Mouse (Mus musculus) adrenal gland, adult (tissue): ENCODE measurements around the gene Il17re.

Source experiments
- DNase-seq, 2 experiments: peaks; one replicate each; pipeline ENCODE4 v3.0.0; 2022 to 2023; ENCODE audit warnings: low spot score in 1 of 2; ENCODE audit not compliant: inconsistent age in 2 of 2

The Il17re gene

GRCm38 (mm10) chr6:113457952-113458534 is at the start of gene Il17re:
Il17re (plus strand) TSS chr6:113458484.
- DNase-seq: no peak

DNA sequence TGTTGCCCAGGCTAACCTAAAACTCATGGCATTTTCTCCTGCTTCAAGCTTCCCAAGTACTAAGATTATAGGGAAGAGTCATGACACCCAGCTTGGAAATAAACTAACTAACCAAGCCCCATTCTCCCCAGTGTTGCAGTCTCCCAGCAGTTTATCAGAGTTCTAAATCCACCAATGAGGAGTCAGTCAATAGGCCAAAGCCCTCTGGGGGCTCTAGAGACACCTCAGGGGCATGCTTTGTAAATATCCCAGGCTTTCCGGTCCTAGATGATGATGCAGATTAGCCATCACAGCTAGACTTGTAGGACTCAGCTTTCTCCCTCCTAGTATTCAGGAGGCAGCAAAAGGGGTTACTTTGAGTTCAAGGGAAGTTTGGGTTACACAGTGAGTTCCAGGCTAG is 48.3 kb upstream of the Il17re start:
- DNase-seq: no peak

- DNase-seq: no peak
Measured at GRCm38 (mm10) chr6:113416416-113416815, 41.9 kb upstream of the Il17re start.

- DNase-seq: no peak
Measured at GRCm38 (mm10) chr6:113418441-113419198, 39.7 kb upstream of the Il17re start.

DNA sequence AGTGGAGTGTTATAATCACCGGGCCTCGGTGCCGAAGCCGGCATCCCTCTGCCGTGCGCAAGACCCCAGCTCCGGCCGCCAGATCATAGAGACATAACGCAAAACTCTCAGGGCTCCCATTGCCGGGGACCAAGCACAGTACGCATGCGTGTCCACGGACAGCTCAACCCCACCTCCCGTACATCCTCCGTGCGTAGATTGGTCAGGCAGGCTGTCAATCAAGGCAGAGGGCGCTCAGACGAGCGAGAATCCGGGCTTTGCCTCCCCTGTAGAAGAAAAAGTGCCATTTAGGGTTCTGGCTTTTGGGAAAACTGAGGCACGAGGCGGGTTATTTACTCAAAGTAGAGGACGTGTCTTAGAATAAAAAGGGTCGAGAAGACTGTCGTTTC is 39.1 kb upstream of the Il17re start, which contains the start of gene Rpusd3:
Gene Rpusd3 (minus strand): TSS at position 142 of the 389 bp plus-strand sequence.
- DNase-seq: peak; percentile 98 to 99

GRCm38 (mm10) chr6:113423000-113423399 is 35.3 kb upstream of the Il17re start:
- no peak for DNase-seq

DNA sequence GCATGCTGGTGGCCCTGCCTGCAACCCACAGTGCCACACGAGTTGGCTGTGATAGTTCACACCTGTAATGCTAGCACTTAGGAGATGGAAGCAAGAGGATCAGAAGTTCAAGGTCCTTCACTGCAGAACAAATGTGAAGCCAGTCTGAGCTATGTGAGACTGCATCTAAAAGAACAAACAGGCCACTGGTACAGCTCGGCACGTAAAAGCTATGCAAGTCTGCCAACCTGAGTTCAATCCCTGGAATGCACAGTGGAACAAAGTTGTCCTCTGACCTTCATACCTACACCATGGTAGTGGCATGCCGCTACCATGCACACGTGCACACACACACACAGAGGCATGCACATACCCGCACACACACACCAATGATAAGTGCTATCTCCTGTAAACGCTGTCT is 34.1 kb upstream of the Il17re start:
- peak in 1 of 2 experiments; percentile 59 for DNase-seq

DNA sequence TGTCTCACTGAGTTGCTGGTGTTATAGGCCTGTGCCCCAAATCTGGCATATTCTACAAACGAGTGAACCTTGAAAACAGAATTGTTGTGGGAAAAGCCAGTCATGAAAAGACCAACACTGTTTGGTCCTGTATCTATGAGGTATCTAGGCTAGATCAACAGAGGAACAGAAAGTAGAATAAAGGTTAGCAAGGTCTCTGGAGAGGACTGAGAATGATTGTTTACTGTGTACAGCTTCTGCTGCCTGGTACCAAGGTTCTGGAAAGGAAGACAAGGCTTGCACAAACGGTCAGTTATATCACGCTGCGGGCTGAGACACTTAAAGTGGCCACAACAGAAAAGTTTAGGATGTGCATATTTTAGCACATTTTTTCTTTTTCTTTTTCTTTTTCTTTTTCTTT is 31.6 kb upstream of the Il17re start:
- DNase-seq: no peak

DNA sequence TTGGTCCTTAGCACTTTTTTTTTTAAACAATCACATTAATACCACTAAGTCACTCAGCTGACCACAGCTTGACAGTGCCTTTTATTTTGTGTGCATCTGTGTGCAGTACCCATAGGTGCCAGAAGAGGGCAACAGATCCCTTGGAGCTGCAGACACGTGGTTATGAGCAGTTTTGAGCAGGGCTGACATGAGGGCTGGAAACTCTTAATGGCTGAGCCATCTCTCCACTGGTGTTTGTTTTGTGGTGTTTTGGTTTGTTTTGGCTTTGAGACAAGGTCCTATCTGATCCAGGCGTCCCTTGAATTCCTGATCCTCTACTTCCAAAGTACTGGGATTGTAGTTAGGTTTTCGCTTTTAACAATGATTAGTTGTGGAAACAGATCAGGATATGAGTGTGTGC is 30.9 kb upstream of the Il17re start:
- DNase-seq: peak in 1 of 2 experiments; percentile 58

- no peak for DNase-seq
Measured at GRCm38 (mm10) chr6:113428006-113428405, 30.3 kb upstream of the Il17re start.

- no peak for DNase-seq
Measured at GRCm38 (mm10) chr6:113429965-113430364, 28.3 kb upstream of the Il17re start.

DNA sequence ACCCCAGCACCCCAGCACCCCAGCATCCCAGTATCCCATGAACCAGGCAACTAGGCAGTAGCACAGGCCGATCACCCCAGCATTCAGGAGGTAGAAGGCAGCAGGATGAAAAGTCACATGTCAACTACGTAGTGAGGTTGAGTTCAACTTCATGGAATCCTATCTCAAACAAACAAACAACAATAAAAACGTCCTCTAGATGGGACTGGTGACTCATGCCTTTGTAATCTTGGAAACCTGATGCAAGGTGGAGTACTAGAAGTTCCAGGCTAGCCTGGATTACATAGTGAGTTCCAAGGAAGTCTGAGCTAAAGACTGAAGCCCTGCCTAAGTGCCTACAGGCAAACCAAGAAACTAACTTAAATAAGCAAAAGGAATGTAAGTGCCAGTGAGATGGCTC is 27.4 kb upstream of the Il17re start:
- DNase-seq: no peak

GRCm38 (mm10) chr6:113431801-113432200 is 26.5 kb upstream of the Il17re start:
- DNase-seq: no peak

DNA sequence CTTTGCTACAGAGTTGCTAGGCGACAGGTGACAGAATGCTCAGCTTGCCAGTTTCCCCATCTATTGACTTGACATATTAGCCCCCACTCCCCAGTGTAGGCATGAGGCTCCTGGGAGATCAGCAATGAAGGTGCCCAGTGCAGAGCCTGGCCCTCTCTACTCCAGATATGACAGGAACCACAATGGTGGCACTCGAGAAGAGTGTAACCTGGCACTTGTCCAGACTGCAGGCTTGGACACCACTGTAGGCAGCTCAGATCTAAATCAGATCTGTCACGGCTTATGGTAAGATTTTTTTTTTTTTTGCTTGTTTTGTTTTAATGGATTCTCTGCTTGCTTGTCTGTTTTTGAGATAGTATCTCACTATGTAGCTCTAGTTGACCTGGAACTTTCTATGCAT is 24.6 kb upstream of the Il17re start:
- DNase-seq: no peak

DNA sequence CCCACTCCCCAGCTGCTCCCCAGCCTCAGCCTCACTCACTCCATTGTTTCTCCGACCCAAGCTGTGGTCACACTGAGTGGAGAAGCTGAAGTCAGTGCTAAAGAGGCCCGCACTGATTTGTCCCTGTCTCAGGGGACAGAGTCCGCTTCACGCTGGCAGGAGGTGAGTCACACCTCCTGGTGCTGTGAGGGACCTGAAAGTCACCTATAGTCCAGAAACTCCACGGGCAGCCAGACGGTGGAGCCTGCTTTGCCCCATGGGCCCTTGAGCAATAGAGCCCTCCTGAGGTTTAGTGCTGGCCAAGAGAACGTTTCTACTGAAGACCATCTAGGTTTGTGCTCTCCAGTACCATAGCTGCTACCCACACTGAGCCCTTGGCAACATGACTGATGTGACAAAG is 23.6 kb upstream of the Il17re start:
- DNase-seq: peak in 1 of 2 experiments; percentile 54

DNA sequence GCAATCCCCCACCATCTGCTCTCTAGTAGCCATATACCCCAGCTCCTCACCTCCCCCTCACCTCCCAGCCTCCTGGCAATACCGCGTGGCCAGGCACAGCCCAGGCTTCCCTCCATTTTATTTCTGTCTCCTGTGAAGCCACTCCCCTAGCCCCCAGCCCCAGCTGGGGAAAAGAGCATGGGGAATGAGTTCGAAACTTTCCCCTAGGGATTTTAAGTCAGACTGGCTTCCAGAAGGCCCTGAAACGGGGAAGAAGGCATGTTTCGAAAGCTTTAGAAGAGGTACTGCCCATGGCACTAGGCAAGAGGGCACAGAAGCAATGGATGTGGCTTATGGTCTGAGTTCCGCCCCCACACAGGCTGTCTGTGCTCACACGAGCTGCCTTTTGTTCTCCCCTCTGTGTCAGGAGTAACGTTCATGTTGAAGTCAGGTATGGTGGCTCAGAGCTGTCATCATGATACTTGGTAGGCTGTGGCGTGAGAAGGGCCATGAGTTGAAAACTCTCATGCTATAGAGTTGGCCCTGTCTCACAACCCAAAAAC is 22.5 kb upstream of the Il17re start, which contains the start of gene Cidec:
Gene Cidec (minus strand): TSS at position 97 of the 542 bp plus-strand sequence.
- peak in 1 of 2 experiments; percentile 51 for DNase-seq

DNA sequence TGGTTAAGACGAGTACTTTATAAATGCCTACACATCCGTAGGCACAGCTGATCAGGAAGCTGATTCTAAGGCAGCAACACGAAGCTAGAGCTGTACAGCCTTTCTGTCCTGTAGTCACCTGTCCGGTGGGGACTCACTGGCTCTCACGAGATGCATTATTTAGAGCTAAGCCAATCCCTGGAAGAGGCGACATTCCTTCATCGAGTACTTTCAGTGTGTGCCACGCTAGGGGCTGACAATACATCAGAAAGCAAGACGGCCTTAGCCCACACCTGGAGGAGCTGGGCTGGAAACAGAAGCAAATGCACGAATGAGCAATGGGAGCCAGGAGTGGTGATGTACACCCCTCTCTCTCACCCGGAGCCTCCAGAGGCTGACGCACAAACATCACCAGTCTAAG is 21.1 kb upstream of the Il17re start:
- no peak for DNase-seq

GRCm38 (mm10) chr6:113438721-113439430 is 19.4 kb upstream of the Il17re start:
- peak in 1 of 2 experiments; percentile 57 for DNase-seq

DNA sequence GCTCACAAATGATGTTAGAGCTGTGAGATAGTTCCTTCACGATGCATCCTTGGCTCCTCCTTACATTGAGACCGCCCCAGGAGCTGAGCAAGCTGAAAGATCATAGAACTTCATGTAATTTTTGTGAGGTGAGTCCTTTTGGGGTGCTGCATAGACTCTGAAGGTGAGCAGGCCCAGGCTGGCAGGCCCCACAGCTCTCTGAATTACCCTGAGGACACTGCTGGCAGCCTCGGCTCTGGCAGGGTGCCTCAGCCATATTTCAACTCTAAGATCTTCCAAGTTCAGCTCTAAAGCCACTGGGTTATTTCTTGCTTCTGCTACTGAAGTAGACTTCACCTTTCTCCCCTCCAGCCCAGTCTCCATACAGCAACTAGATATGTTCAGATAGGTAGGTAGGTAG is 17.6 kb upstream of the Il17re start:
- DNase-seq: peak; percentile 14 to 64

DNA sequence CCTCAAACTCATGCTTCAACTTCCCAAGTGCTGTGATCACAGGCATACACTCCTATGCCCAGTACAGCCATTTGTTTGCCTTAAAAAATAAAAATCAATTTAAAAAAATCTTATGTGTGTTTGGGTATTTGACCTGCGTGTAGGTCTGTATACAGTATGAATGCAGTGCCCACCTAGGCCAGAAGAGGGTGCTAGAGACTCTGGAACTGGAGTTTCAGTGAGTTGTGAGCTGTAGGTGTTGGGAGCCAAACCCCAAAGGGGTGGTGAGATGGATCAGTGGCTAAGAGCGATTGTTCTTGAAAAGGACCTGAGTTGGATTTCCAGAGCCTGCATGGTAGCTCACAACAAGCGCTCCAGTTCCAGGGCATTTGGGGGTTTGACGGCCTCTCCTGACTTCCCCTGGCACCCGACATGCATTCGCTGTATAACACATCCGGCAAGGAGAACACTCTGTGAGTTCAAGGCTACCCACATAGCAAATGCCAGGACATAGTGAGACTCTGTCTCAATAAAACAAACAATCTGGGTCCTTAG is 17.1 kb upstream of the Il17re start:
- peak; percentile 71 to 93 for DNase-seq

- no peak for DNase-seq
Measured at GRCm38 (mm10) chr6:113442087-113442441, 16.2 kb upstream of the Il17re start.
